Mouse (Mus musculus): ENCODE data around the gene Abca13. TPM values are rescaled to one million over a fixed set of nuclear protein-coding genes. Genes with fewer than 3 reads are reported as not detected.

Gene Abca13
- 100 to 1,000 TPM in 1 of 2 experiments, 10 to 100 TPM in 1; 100.0 to 136 TPM for total RNA-seq (2023)

GRCm38 (mm10) chr11:9191555-9192131, at the start of gene Abca13:
Abca13 (plus strand) TSS chr11:9191942.

Other genes starting within 250 kb of the Abca13 start
- gene Pkd1l1, start 218.7 kb upstream of the Abca13 start, total RNA-seq (2023): under 1 TPM; 0.26 to 0.33 TPM
- gene Hus1, start 180.8 kb upstream of the Abca13 start, total RNA-seq (2023): 10 to 100 TPM in 1 of 2 experiments, 1 to 10 TPM in 1; 8.4 to 10.7 TPM
- under 1 TPM; 0.18 to 0.31 TPM for gene Gm11992, start 143.3 kb upstream of the Abca13 start, total RNA-seq (2023)
- gene Sun3, start 143.0 kb upstream of the Abca13 start, total RNA-seq (2023): not detected
- 1 to 10 TPM; 3.0 to 5.1 TPM for gene Upp1, start 73.8 kb upstream of the Abca13 start, total RNA-seq (2023)

All from neutrophil, adult 59 days (primary cell).